Mouse (Mus musculus): Measurements from ENCODE around the gene Dct. TPM values are rescaled to one million over a fixed set of nuclear protein-coding genes. Genes with fewer than 3 reads are reported as not detected.

Dct gene
- polyA plus RNA-seq, 2 experiments, result 0.04 to 0.11 TPM

GRCm38 (mm10) chr14:117981532-117981931 lies 70.5 kb downstream of the Dct start:
- H3K36me3 ChIP-seq (replicated peaks; ENCODE audit: control insufficient read depth, insufficient read depth, low read depth), result no peaks in the 10 kb centered on the region
- WGBS (ENCODE audit: insufficient replicate concordance), result 80% methylated on average over 10 of the region's 10 CpGs
- DNase-seq (ENCODE audit: low read depth in 3 of 3, low spot score in 3 of 3), result no peak
- H3K4me3 ChIP-seq (ENCODE audit: insufficient read depth in 1 of 2, low read depth in 2 of 2, low read length in 2 of 2), result no peak overlapping the region
- H3K27ac ChIP-seq, result no peak overlapping the region
- H3K4me2 ChIP-seq (ENCODE audit: low read depth), result no peak overlapping the region
- no peak overlapping the region for H3K9ac ChIP-seq (replicated peaks)
- no peak for ATAC-seq (ENCODE audit: insufficient read depth)
- H3K9me3 ChIP-seq (ENCODE audit: control insufficient read depth, low read length), result no peaks in the 10 kb centered on the region
- H3K4me1 ChIP-seq (replicated peaks; ENCODE audit: control insufficient read depth in 2 of 2, insufficient read depth in 2 of 2, low read length in 1 of 2), result no peaks in the 10 kb centered on the region
- H3K27me3 ChIP-seq (ENCODE audit: control insufficient read depth, insufficient read depth, low read length), result no peaks in the 10 kb centered on the region
- TF ChIP-seq EP300 (IDR thresholded peaks at IDR 0.05; ENCODE audit: low read depth) (no peak), CTCF (IDR thresholded peaks at IDR 0.05; ENCODE audit: low read depth) (no peak)

GRCm38 (mm10) chr14:117972576-117972975 lies 79.5 kb downstream of the Dct start:
- no peaks in the 10 kb centered on the region for H3K36me3 ChIP-seq (replicated peaks; ENCODE audit: control insufficient read depth, insufficient read depth, low read depth)
- no peaks in the 10 kb centered on the region for H3K9me3 ChIP-seq (ENCODE audit: control insufficient read depth, low read length)
- TF ChIP-seq CTCF (IDR thresholded peaks at IDR 0.05; ENCODE audit: low read depth) (no peak), EP300 (IDR thresholded peaks at IDR 0.05; ENCODE audit: low read depth) (no peak)
- H3K27me3 ChIP-seq (ENCODE audit: control insufficient read depth, insufficient read depth, low read length), result no peaks in the 10 kb centered on the region
- H3K9ac ChIP-seq (replicated peaks), result no peak overlapping the region
- no peak overlapping the region for H3K4me3 ChIP-seq (ENCODE audit: insufficient read depth in 1 of 2, low read depth in 2 of 2, low read length in 2 of 2)
- no peak overlapping the region for H3K4me2 ChIP-seq (ENCODE audit: low read depth)
- no peak overlapping the region for H3K27ac ChIP-seq
- no peak for DNase-seq (ENCODE audit: low read depth in 3 of 3, low spot score in 3 of 3)
- no peak for ATAC-seq (ENCODE audit: insufficient read depth)
- WGBS (ENCODE audit: insufficient replicate concordance), result 60% methylated on average over 5 of the region's 5 CpGs
- no peaks in the 10 kb centered on the region for H3K4me1 ChIP-seq (replicated peaks; ENCODE audit: control insufficient read depth in 2 of 2, insufficient read depth in 2 of 2, low read length in 1 of 2)

Other genes with a start within 250 kb of the Dct start
- 7.3 and 9.9 TPM in 2 replicates for gene Tgds, start 80.5 kb upstream of the Dct start, polyA plus RNA-seq (2012; rRNA removed)
- 14.2 and 15.8 TPM in 2 replicates for gene Tgds, start 80.5 kb upstream of the Dct start, polyA plus RNA-seq (2014; fragmentation: Nextera tagmentation; extraction: Ambion mirVana)
- gene Gpr180, start 84.9 kb upstream of the Dct start, polyA plus RNA-seq (2012; rRNA removed), result 5.8 and 6.1 TPM in 2 replicates
- 9.6 and 9.9 TPM in 2 replicates for gene Gpr180, start 84.9 kb upstream of the Dct start, polyA plus RNA-seq (2014; fragmentation: Nextera tagmentation; extraction: Ambion mirVana)
- gene Sox21, start 184.8 kb upstream of the Dct start, polyA plus RNA-seq (2012; rRNA removed), result 0.01 TPM in 1 of 2 replicates, not detected in the other
- not detected in 2 replicates for gene Sox21, start 184.8 kb upstream of the Dct start, polyA plus RNA-seq (2014; fragmentation: Nextera tagmentation; extraction: Ambion mirVana)
- not detected in 2 replicates for gene Gm9376, start 214.7 kb upstream of the Dct start, polyA plus RNA-seq (2012; rRNA removed)
- gene Gm9376, start 214.7 kb upstream of the Dct start, polyA plus RNA-seq (2014; fragmentation: Nextera tagmentation; extraction: Ambion mirVana), result not detected in 2 replicates

Data from liver, embryonic 14.5 days (tissue).